Mouse (Mus musculus) lung, embryonic 15.5 days (tissue): ENCODE data around the gene Runx1. TPM values are rescaled to one million over a fixed set of nuclear protein-coding genes. Genes with fewer than 3 reads are reported as not detected.

Experiments used
- ATAC-seq: fragments of 200-750 bp; cut with Nextera tagmentation; 2 replicates; pipeline ENCODE4 v1.8.0; 2017; ENCODE audit warnings: moderate number of reproducible peaks, borderline replicate concordance; ENCODE audit not compliant: low FRiP score, low TSS enrichment; ENCODE audit errors: extremely low read depth
- H3K27ac ChIP-seq: fragments of 300-500 bp; sonication (generic); 2 replicates; pipeline ENCODE4 v1.5.1; 2015; ENCODE audit warnings: moderate library complexity, mild to moderate bottlenecking, inconsistent platforms
- H3K27me3 ChIP-seq: fragments of 300-500 bp; sonication (generic); 2 replicates; pipeline ENCODE4 v1.6.1; 2015; ENCODE audit warnings: inconsistent platforms
- H3K36me3 ChIP-seq: fragments of 300-500 bp; sonication (generic); 2 replicates; pipeline ENCODE4 v1.6.1; 2015; ENCODE audit warnings: inconsistent platforms
- H3K4me1 ChIP-seq: fragments of 300-500 bp; sonication (generic); 2 replicates; pipeline ENCODE4 v1.6.1; 2015; ENCODE audit warnings: inconsistent platforms
- H3K4me2 ChIP-seq: fragments of 300-500 bp; sonication (generic); 2 replicates; pipeline ENCODE4 v1.6.1; 2015; ENCODE audit warnings: inconsistent platforms, mild to moderate bottlenecking, moderate library complexity
- H3K4me3 ChIP-seq: fragments of 300-500 bp; sonication (generic); 2 replicates; pipeline ENCODE4 v1.5.1; 2015; ENCODE audit warnings: mild to moderate bottlenecking, inconsistent platforms
- H3K9ac ChIP-seq: fragments of 300-500 bp; sonication (generic); 2 replicates; pipeline ENCODE4 v1.6.1; 2015; ENCODE audit warnings: inconsistent platforms
- H3K9me3 ChIP-seq: fragments of 300-500 bp; sonication (generic); 2 replicates; pipeline ENCODE4 v1.6.1; 2016; ENCODE audit warnings: inconsistent platforms
- WGBS: fragments of 180-500 bp; shearing (Covaris S2); methylation state at CpG from one replicate; pipeline ENCODE4 v1.1.7; 2015; 5-methylcytosine and 5-hydroxymethylcytosine counted together
- polyA plus RNA-seq: library from polyadenylated mRNA; unstranded; fragments of >200 nt; fragmentation: Nextera tagmentation; extraction: Ambion mirVana; gene quantifications from 2 replicates; pipeline ENCODE4 v1.2.1, GENCODE M21; 2015

The Runx1 gene
- polyA plus RNA-seq, 1 experiment from 2014 or later, result 10.6 TPM

GRCm38 (mm10) chr16:92788446-92788845 lies 37.5 kb downstream of the Runx1 start:
- peak; percentile 46; the same call in 1 of the 2 replicates for ATAC-seq
- Histone ChIP-seq H3K27me3 (no peaks in the 10 kb centered on the region), H3K27ac (no peak overlapping the region), H3K4me3 (no peak overlapping the region), H3K9me3 (no peaks in the 10 kb centered on the region), H3K4me2 (no peak overlapping the region), H3K9ac (no peak overlapping the region), H3K4me1 (peaks cover 22% of the 10 kb centered on the region), H3K36me3 (no peaks in the 10 kb centered on the region)
- 47% methylated on average over 11 of the region's 11 CpGs for WGBS

- ATAC-seq, result no peak
- no peaks in the 10 kb centered on the region for H3K27me3 ChIP-seq
These were observed 39.0 kb downstream of the Runx1 start for GRCm38 (mm10) chr16:92786883-92787321.

GRCm38 (mm10) chr16:92786276-92786882 lies 39.6 kb downstream of the Runx1 start:
- H3K27ac ChIP-seq, result peak overlapping the region; percentile 21; the same call in 1 of the 2 replicates
- H3K9ac ChIP-seq, result no peak overlapping the region
- H3K4me1 ChIP-seq, result peaks cover 28% of the 10 kb centered on the region
- 57% methylated on average over 6 of the region's 6 CpGs for WGBS
- H3K9me3 ChIP-seq, result no peaks in the 10 kb centered on the region
- H3K4me3 ChIP-seq, result no peak overlapping the region
- H3K4me2 ChIP-seq, result no peak overlapping the region
- H3K27me3 ChIP-seq, result no peaks in the 10 kb centered on the region
- no peaks in the 10 kb centered on the region for H3K36me3 ChIP-seq
- ATAC-seq, result peak; percentile 63; the same call in 1 of the 2 replicates

More at GRCm38 (mm10) chr16:92786883-92787321, 39.0 kb downstream of the Runx1 start:
- Histone ChIP-seq H3K36me3 (no peaks in the 10 kb centered on the region), H3K9ac (no peak overlapping the region), H3K9me3 (no peaks in the 10 kb centered on the region), H3K27ac (no peak overlapping the region), H3K4me2 (no peak overlapping the region), H3K4me1 (peaks cover 28% of the 10 kb centered on the region), H3K4me3 (no peak overlapping the region)
- 52% methylated on average over 5 of the region's 5 CpGs for WGBS

- WGBS, result 14% methylated on average over 7 of the region's 7 CpGs
- no peak overlapping the region for H3K4me2 ChIP-seq
- no peak overlapping the region for H3K9ac ChIP-seq
- H3K9me3 ChIP-seq, result no peaks in the 10 kb centered on the region
- H3K4me3 ChIP-seq, result no peak overlapping the region
- ATAC-seq, result peak; percentile 3; the same call in 1 of the 2 replicates
- H3K4me1 ChIP-seq, result peaks cover 28% of the 10 kb centered on the region
- H3K27ac ChIP-seq, result no peak overlapping the region
- H3K27me3 ChIP-seq, result no peaks in the 10 kb centered on the region
- H3K36me3 ChIP-seq, result no peaks in the 10 kb centered on the region
These were observed 42.3 kb downstream of the Runx1 start for GRCm38 (mm10) chr16:92783651-92784131.

GRCm38 (mm10) chr16:92782408-92782807 lies 43.5 kb downstream of the Runx1 start:
- no peak overlapping the region for H3K4me2 ChIP-seq
- no peaks in the 10 kb centered on the region for H3K27me3 ChIP-seq
- no peak overlapping the region for H3K4me3 ChIP-seq
- ATAC-seq, result no peak
- H3K4me1 ChIP-seq, result peaks cover 24% of the 10 kb centered on the region
- no peak overlapping the region for H3K27ac ChIP-seq
- H3K9me3 ChIP-seq, result no peaks in the 10 kb centered on the region
- 86% methylated on average over 6 of the region's 6 CpGs for WGBS
- H3K36me3 ChIP-seq, result no peaks in the 10 kb centered on the region
- no peak overlapping the region for H3K9ac ChIP-seq

GRCm38 (mm10) chr16:92779896-92780435 lies 46.0 kb downstream of the Runx1 start:
- WGBS, result 87% methylated on average over 9 of the region's 9 CpGs
- no peak overlapping the region for H3K27ac ChIP-seq
- no peak for ATAC-seq
- no peaks in the 10 kb centered on the region for H3K9me3 ChIP-seq
- H3K4me1 ChIP-seq, result peaks cover 15% of the 10 kb centered on the region
- no peak overlapping the region for H3K4me2 ChIP-seq
- no peaks in the 10 kb centered on the region for H3K36me3 ChIP-seq
- H3K9ac ChIP-seq, result no peak overlapping the region
- H3K4me3 ChIP-seq, result no peak overlapping the region
- H3K27me3 ChIP-seq, result no peaks in the 10 kb centered on the region

GRCm38 (mm10) chr16:92779175-92779574 lies 46.8 kb downstream of the Runx1 start:
- Histone ChIP-seq H3K27ac (no peak overlapping the region), H3K4me1 (peaks cover 13% of the 10 kb centered on the region), H3K9ac (no peak overlapping the region), H3K36me3 (no peaks in the 10 kb centered on the region), H3K27me3 (no peaks in the 10 kb centered on the region), H3K4me2 (no peak overlapping the region), H3K9me3 (no peaks in the 10 kb centered on the region), H3K4me3 (no peak overlapping the region)
- no peak for ATAC-seq
- WGBS, result 90% methylated on average over 2 of the region's 2 CpGs

- Histone ChIP-seq H3K27me3 (no peaks in the 10 kb centered on the region), H3K9ac (no peak overlapping the region), H3K36me3 (no peaks in the 10 kb centered on the region), H3K9me3 (no peaks in the 10 kb centered on the region), H3K27ac (no peak overlapping the region), H3K4me1 (peaks cover 4% of the 10 kb centered on the region), H3K4me3 (no peak overlapping the region), H3K4me2 (no peak overlapping the region)
- no peak for ATAC-seq
- WGBS, result 44% methylated on average over 9 of the region's 9 CpGs
These were observed 47.7 kb downstream of the Runx1 start for GRCm38 (mm10) chr16:92778096-92778780.

- H3K9ac ChIP-seq, result no peak overlapping the region
- ATAC-seq, result no peak
- H3K4me1 ChIP-seq, result peaks cover 8% of the 10 kb centered on the region; the same call in 1 of the 2 replicates
- no peaks in the 10 kb centered on the region for H3K9me3 ChIP-seq
- no peak overlapping the region for H3K4me2 ChIP-seq
- no peak overlapping the region for H3K4me3 ChIP-seq
- no peak overlapping the region for H3K27ac ChIP-seq
- no peaks in the 10 kb centered on the region for H3K36me3 ChIP-seq
- 60% methylated on average over 4 of the region's 4 CpGs for WGBS
- no peaks in the 10 kb centered on the region for H3K27me3 ChIP-seq
These were observed 58.1 kb downstream of the Runx1 start for GRCm38 (mm10) chr16:92767862-92768261.

- no peak overlapping the region for H3K27ac ChIP-seq
- no peak for ATAC-seq
- H3K4me3 ChIP-seq, result no peak overlapping the region
- no peak overlapping the region for H3K9ac ChIP-seq
- H3K9me3 ChIP-seq, result no peaks in the 10 kb centered on the region
- 87% methylated on average over 7 of the region's 7 CpGs for WGBS
- H3K36me3 ChIP-seq, result no peaks in the 10 kb centered on the region
- no peak overlapping the region for H3K4me2 ChIP-seq
- no peaks in the 10 kb centered on the region for H3K27me3 ChIP-seq
- peaks cover 11% of the 10 kb centered on the region for H3K4me1 ChIP-seq
These were observed 58.5 kb downstream of the Runx1 start for GRCm38 (mm10) chr16:92767423-92767822.

- no peak overlapping the region for H3K9ac ChIP-seq
- no peak overlapping the region for H3K27ac ChIP-seq
- 78% methylated on average over 13 of the region's 13 CpGs for WGBS
- no peaks in the 10 kb centered on the region for H3K27me3 ChIP-seq
- H3K4me3 ChIP-seq, result no peak overlapping the region
- no peaks in the 10 kb centered on the region for H3K36me3 ChIP-seq
- no peaks in the 10 kb centered on the region for H3K9me3 ChIP-seq
- ATAC-seq, result no peak
- H3K4me1 ChIP-seq, result peaks cover 15% of the 10 kb centered on the region
- H3K4me2 ChIP-seq, result no peak overlapping the region
These were observed 61.1 kb downstream of the Runx1 start for GRCm38 (mm10) chr16:92764741-92765396.
